Mouse (Mus musculus): ENCODE measurements around the gene Tasp1. TPM values are rescaled to one million over a fixed set of nuclear protein-coding genes. Genes with fewer than 3 reads are reported as not detected.
"Not testable (repeated sequence)": the region's sequence is repeated elsewhere in the genome, so short reads cannot be mapped to it uniquely, and the experiment has no call there.

Gene Tasp1
- polyA plus RNA-seq, 1 experiment from 2014 or later: 21.1 TPM

DNA sequence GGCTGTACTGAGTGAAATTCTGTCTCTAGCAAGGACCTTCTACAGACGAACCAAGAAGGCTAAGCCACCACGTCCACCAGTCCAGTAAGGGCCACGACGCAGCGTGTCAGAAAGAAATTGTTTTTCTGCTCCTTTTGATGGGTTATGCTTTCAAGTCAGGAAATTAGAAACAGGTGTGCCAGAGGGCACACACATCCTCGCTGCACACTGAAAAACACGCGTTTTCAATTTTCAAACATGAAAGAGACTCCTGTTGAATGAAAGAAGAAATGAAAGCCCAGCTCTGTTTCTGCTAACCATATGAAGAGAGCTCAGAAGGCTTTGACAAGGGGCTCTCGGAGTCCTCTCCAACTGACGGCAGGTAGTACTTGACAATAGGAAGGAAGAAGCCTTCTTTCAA, 132.0 kb downstream of the Tasp1 start:
- H3K27ac ChIP-seq (ENCODE audit: low read depth, low read length): no peak overlapping the region
- H3K4me1 ChIP-seq (replicated peaks; ENCODE audit: control insufficient read depth, insufficient read depth, low read length): no peaks in the 10 kb centered on the region
- no peak overlapping the region for H3K4me2 ChIP-seq (ENCODE audit: low read depth, low read length, severe bottlenecking)
- ATAC-seq (replicated peaks; ENCODE audit: low FRiP score) (no peak), DNase-seq (ENCODE audit: low spot score) (no peak)
- WGBS: 74% methylated on average over 10 of the region's 10 CpGs
- no peaks in the 10 kb centered on the region for H3K9me3 ChIP-seq (ENCODE audit: control insufficient read depth, low read length)
- no peak overlapping the region for H3K9ac ChIP-seq (ENCODE audit: low read length)
- no peaks in the 10 kb centered on the region for H3K36me3 ChIP-seq (ENCODE audit: control insufficient read depth, insufficient read depth, low read length)
- H3K4me3 ChIP-seq (ENCODE audit: low read depth, low read length): no peak overlapping the region
- no peaks in the 10 kb centered on the region for H3K27me3 ChIP-seq (ENCODE audit: control insufficient read depth, insufficient read depth, low read length)

GRCm38 (mm10) chr2:139934033-139934572, 132.5 kb downstream of the Tasp1 start:
- WGBS: 86% methylated on average over 4 of the region's 4 CpGs
- no peaks in the 10 kb centered on the region for H3K9me3 ChIP-seq (ENCODE audit: control insufficient read depth, low read length)
- H3K4me2 ChIP-seq (ENCODE audit: low read depth, low read length, severe bottlenecking): no peak overlapping the region
- DNase-seq (ENCODE audit: low spot score) (no peak), ATAC-seq (replicated peaks; ENCODE audit: low FRiP score) (no peak)
- no peaks in the 10 kb centered on the region for H3K27me3 ChIP-seq (ENCODE audit: control insufficient read depth, insufficient read depth, low read length)
- H3K36me3 ChIP-seq (ENCODE audit: control insufficient read depth, insufficient read depth, low read length): no peaks in the 10 kb centered on the region
- H3K9ac ChIP-seq (ENCODE audit: low read length): no peak overlapping the region
- H3K27ac ChIP-seq (ENCODE audit: low read depth, low read length): no peak overlapping the region
- H3K4me1 ChIP-seq (replicated peaks; ENCODE audit: control insufficient read depth, insufficient read depth, low read length): no peaks in the 10 kb centered on the region
- no peak overlapping the region for H3K4me3 ChIP-seq (ENCODE audit: low read depth, low read length)

GRCm38 (mm10) chr2:139932211-139932610, 134.4 kb downstream of the Tasp1 start:
- no peak overlapping the region for H3K4me3 ChIP-seq (ENCODE audit: low read depth, low read length)
- WGBS: 77% methylated on average over 2 of the region's 2 CpGs
- H3K27ac ChIP-seq (ENCODE audit: low read depth, low read length): no peak overlapping the region
- H3K4me2 ChIP-seq (ENCODE audit: low read depth, low read length, severe bottlenecking): no peak overlapping the region
- no peak overlapping the region for H3K9ac ChIP-seq (ENCODE audit: low read length)
- no peaks in the 10 kb centered on the region for H3K9me3 ChIP-seq (ENCODE audit: control insufficient read depth, low read length)
- no peak for DNase-seq (ENCODE audit: low spot score)
- no peaks in the 10 kb centered on the region for H3K27me3 ChIP-seq (ENCODE audit: control insufficient read depth, insufficient read depth, low read length)
- no peaks in the 10 kb centered on the region for H3K4me1 ChIP-seq (replicated peaks; ENCODE audit: control insufficient read depth, insufficient read depth, low read length)
- no peaks in the 10 kb centered on the region for H3K36me3 ChIP-seq (ENCODE audit: control insufficient read depth, insufficient read depth, low read length)
- no peak for ATAC-seq (replicated peaks; ENCODE audit: low FRiP score)

- no peak for ATAC-seq (replicated peaks; ENCODE audit: low FRiP score)
- 4% methylated on average over 1 of the region's 1 CpGs for WGBS
- H3K4me3 ChIP-seq (ENCODE audit: low read depth, low read length): no peak overlapping the region
Measured at GRCm38 (mm10) chr2:139924937-139925336, 141.7 kb downstream of the Tasp1 start.

GRCm38 (mm10) chr2:139921395-139921794, 145.2 kb downstream of the Tasp1 start:
- not testable (repeated sequence) for H3K9me3 ChIP-seq (ENCODE audit: control insufficient read depth, low read length); ATAC-seq (replicated peaks; ENCODE audit: low FRiP score); DNase-seq (ENCODE audit: low spot score)

More at GRCm38 (mm10) chr2:139924937-139925336, 141.7 kb downstream of the Tasp1 start:
- no peak for DNase-seq (ENCODE audit: low spot score)
- Histone ChIP-seq H3K4me2 (ENCODE audit: low read depth, low read length, severe bottlenecking) (no peak overlapping the region), H3K9me3 (ENCODE audit: control insufficient read depth, low read length) (no peaks in the 10 kb centered on the region), H3K36me3 (ENCODE audit: control insufficient read depth, insufficient read depth, low read length) (no peaks in the 10 kb centered on the region), H3K27me3 (ENCODE audit: control insufficient read depth, insufficient read depth, low read length) (no peaks in the 10 kb centered on the region), H3K27ac (ENCODE audit: low read depth, low read length) (no peak overlapping the region), H3K9ac (ENCODE audit: low read length) (no peak overlapping the region), H3K4me1 (replicated peaks; ENCODE audit: control insufficient read depth, insufficient read depth, low read length) (no peaks in the 10 kb centered on the region)

DNA sequence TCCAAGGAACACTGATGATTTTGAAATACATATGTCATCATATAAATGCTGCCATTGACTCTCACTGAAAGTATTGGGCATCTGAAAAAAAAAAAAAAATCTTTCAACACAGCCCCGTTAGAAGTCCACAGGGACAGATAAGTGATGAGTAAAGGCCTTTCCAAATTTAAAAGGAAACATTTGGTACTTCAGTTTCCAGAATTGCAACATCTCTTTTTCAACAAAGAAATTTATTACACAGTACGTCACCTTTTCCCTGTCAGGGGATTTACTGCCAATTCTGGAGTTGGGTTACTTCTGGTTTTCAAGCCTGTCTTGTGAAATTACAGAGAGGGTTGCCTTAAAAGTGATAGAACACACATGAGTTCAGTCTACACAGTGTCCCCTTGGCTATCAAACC, 146.8 kb downstream of the Tasp1 start:
- H3K4me3 ChIP-seq (ENCODE audit: low read depth, low read length): no peak overlapping the region
- H3K4me2 ChIP-seq (ENCODE audit: low read depth, low read length, severe bottlenecking): no peak overlapping the region
- H3K27me3 ChIP-seq (ENCODE audit: control insufficient read depth, insufficient read depth, low read length): no peaks in the 10 kb centered on the region
- H3K27ac ChIP-seq (ENCODE audit: low read depth, low read length): no peak overlapping the region
- 80% methylated on average over 2 of the region's 2 CpGs for WGBS
- no peaks in the 10 kb centered on the region for H3K9me3 ChIP-seq (ENCODE audit: control insufficient read depth, low read length)
- DNase-seq (ENCODE audit: low spot score): no peak
- H3K4me1 ChIP-seq (replicated peaks; ENCODE audit: control insufficient read depth, insufficient read depth, low read length): no peaks in the 10 kb centered on the region
- H3K36me3 ChIP-seq (ENCODE audit: control insufficient read depth, insufficient read depth, low read length): no peaks in the 10 kb centered on the region
- ATAC-seq (replicated peaks; ENCODE audit: low FRiP score): no peak
- H3K9ac ChIP-seq (ENCODE audit: low read length): no peak overlapping the region

More at GRCm38 (mm10) chr2:139921395-139921794, 145.2 kb downstream of the Tasp1 start:
- H3K9ac ChIP-seq (ENCODE audit: low read length); H3K4me2 ChIP-seq (ENCODE audit: low read depth, low read length, severe bottlenecking); H3K4me3 ChIP-seq (ENCODE audit: low read depth, low read length); H3K4me1 ChIP-seq (replicated peaks; ENCODE audit: control insufficient read depth, insufficient read depth, low read length); H3K27ac ChIP-seq (ENCODE audit: low read depth, low read length); H3K36me3 ChIP-seq (ENCODE audit: control insufficient read depth, insufficient read depth, low read length); H3K27me3 ChIP-seq (ENCODE audit: control insufficient read depth, insufficient read depth, low read length): not testable (repeated sequence)

DNA sequence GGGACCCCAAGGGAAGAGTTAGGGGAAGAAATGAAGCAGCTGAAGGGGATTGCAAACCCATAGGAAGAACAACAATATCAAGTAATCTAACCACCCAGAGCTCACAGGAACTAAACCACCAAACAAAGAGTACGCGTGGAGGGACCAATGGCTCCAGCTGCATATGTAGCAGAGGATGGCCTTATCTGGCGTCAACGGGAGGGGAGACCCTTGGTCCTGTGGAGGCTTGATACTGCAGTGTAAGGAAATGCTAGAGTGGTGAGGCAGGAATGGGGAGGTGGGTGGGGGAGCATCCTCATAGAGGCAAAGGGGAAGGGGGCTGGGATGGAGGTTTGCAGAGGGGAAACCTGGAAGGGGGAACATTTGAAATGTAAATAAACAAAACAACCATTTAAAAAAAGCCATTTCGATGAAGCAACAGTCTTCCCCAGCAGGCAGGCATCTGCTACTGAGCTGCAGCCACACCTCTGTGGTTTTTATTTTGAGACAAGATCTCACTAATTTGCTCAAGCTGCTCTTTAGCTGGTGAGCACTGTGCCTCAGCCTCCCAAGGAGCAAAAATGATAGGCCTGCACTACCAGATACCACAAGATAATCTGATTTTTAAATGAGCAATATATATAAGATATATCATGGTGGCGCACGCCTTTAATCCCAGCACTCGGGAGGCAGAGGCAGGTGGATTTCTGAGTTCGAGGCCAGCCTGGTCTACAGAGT, 160.0 kb downstream of the Tasp1 start:
- H3K4me1 ChIP-seq (replicated peaks; ENCODE audit: control insufficient read depth, insufficient read depth, low read length): no peaks in the 10 kb centered on the region
- 90% methylated on average over 9 of the region's 9 CpGs for WGBS
- H3K4me2 ChIP-seq (ENCODE audit: low read depth, low read length, severe bottlenecking): no peak overlapping the region
- ATAC-seq (replicated peaks; ENCODE audit: low FRiP score) (no peak), DNase-seq (ENCODE audit: low spot score) (no peak)
- H3K9ac ChIP-seq (ENCODE audit: low read length): no peak overlapping the region
- H3K27me3 ChIP-seq (ENCODE audit: control insufficient read depth, insufficient read depth, low read length): no peaks in the 10 kb centered on the region
- no peak overlapping the region for H3K27ac ChIP-seq (ENCODE audit: low read depth, low read length)
- H3K36me3 ChIP-seq (ENCODE audit: control insufficient read depth, insufficient read depth, low read length): no peaks in the 10 kb centered on the region
- H3K4me3 ChIP-seq (ENCODE audit: low read depth, low read length): no peak overlapping the region
- no peaks in the 10 kb centered on the region for H3K9me3 ChIP-seq (ENCODE audit: control insufficient read depth, low read length)

GRCm38 (mm10) chr2:139891405-139892089, 175.1 kb downstream of the Tasp1 start:
- Histone ChIP-seq H3K27ac (ENCODE audit: low read depth, low read length) (no peak overlapping the region), H3K4me1 (replicated peaks; ENCODE audit: control insufficient read depth, insufficient read depth, low read length) (no peaks in the 10 kb centered on the region), H3K9me3 (ENCODE audit: control insufficient read depth, low read length) (no peaks in the 10 kb centered on the region), H3K9ac (ENCODE audit: low read length) (no peak overlapping the region), H3K4me2 (ENCODE audit: low read depth, low read length, severe bottlenecking) (no peak overlapping the region), H3K4me3 (ENCODE audit: low read depth, low read length) (no peak overlapping the region), H3K27me3 (ENCODE audit: control insufficient read depth, insufficient read depth, low read length) (no peaks in the 10 kb centered on the region), H3K36me3 (ENCODE audit: control insufficient read depth, insufficient read depth, low read length) (no peaks in the 10 kb centered on the region)
- DNase-seq (ENCODE audit: low spot score) (no peak), ATAC-seq (replicated peaks; ENCODE audit: low FRiP score) (no peak)

Measured in forebrain, embryonic 11.5 days (tissue).